Mouse (Mus musculus) CH12.LX (cell line): ENCODE measurements at regions not wholly inside any gene's neighbourhood (a gene's known extent, or its start where the extent isn't known, plus 50 kb on each side); places are given as distances from the start of the nearest gene placed in this dataset.

Experiments
- DNase-seq: peaks from one replicate; pipeline ENCODE4 v3.0.0-alpha.2; 2013; ENCODE audit errors: extremely low read depth
- H3K27ac ChIP-seq: 2 replicates; pipeline ENCODE4 v1.5.1; 2012; ENCODE audit warnings: low read depth, mild to moderate bottlenecking, control low read depth, moderate library complexity; ENCODE audit not compliant: insufficient read depth
- H3K27me3 ChIP-seq: replicated peaks from 2 replicates; pipeline ENCODE3; 2012; ENCODE audit warnings: inconsistent platforms
- H3K36me3 ChIP-seq, 2 experiments: replicated peaks in 1 of 2; 2 replicates each; pipeline versions ENCODE3 to v1.6.1; 2012; ENCODE audit warnings: inconsistent platforms in 1 of 2, low read length in 1 of 2, mild to moderate bottlenecking in 1 of 2, mixed read lengths in 1 of 2, moderate library complexity in 1 of 2; ENCODE audit not compliant: control insufficient read depth in 1 of 2, insufficient read depth in 1 of 2
- H3K4me1 ChIP-seq, 2 experiments: 2 replicates each; pipeline ENCODE4 v1.6.1; 2012; ENCODE audit warnings: inconsistent platforms in 1 of 2, moderate library complexity in 1 of 2; ENCODE audit not compliant: insufficient read depth in 2 of 2, control insufficient read depth in 1 of 2
- H3K4me2 ChIP-seq: 2 replicates; pipeline ENCODE4 v1.6.1; 2012; ENCODE audit warnings: low read depth, mild to moderate bottlenecking, control low read depth; ENCODE audit not compliant: poor library complexity, insufficient read depth, severe bottlenecking
- H3K4me3 ChIP-seq, 3 experiments: fragments of 150-350 bp in 1 of 3; sonication (generic) in 1 of 3; replicated peaks in 1 of 3; 2 replicates each; pipeline versions ENCODE3 to v1.5.1; 2011 to 2012; ENCODE audit warnings: low read depth in 2 of 3, low read length in 2 of 3, mild to moderate bottlenecking in 2 of 3, moderate library complexity in 2 of 3, control low read depth in 1 of 3, improper control_type of control experiment in 1 of 3, inconsistent platforms in 1 of 3, mixed read lengths in 1 of 3; ENCODE audit not compliant: poor library complexity in 1 of 3
- H3K79me2 ChIP-seq: replicated peaks from 2 replicates; pipeline ENCODE4 v1.6.1; 2012; ENCODE audit warnings: mild to moderate bottlenecking, moderate library complexity; ENCODE audit not compliant: control insufficient read depth, poor library complexity, insufficient read depth, severe bottlenecking; ENCODE audit errors: extremely low read depth
- H3K9ac ChIP-seq: 2 replicates; pipeline ENCODE4 v1.6.1; 2012; ENCODE audit warnings: low read depth, mild to moderate bottlenecking, control low read depth, moderate library complexity; ENCODE audit not compliant: insufficient read depth
- H3K9me3 ChIP-seq: replicated peaks from 2 replicates; pipeline ENCODE3; 2012; ENCODE audit warnings: low read length, inconsistent platforms, mixed read lengths
- CHD1 ChIP-seq: IDR thresholded peaks from 2 replicates; pipeline ENCODE4 v1.6.1; 2012; ENCODE audit warnings: low read depth, low read length, improper control_type of control experiment, inconsistent platforms
- EP300 ChIP-seq: IDR thresholded peaks from 2 replicates; pipeline ENCODE4 v1.6.1; 2011; ENCODE audit warnings: low read length, improper control_type of control experiment
- IRF4 ChIP-seq: IDR thresholded peaks from 2 replicates; pipeline ENCODE4 v1.6.1; 2014; ENCODE audit warnings: low read depth, mild to moderate bottlenecking, inconsistent platforms, low read length, improper control_type of control experiment
- JUND ChIP-seq: conservative IDR thresholded peaks from 2 replicates; pipeline ENCODE4 v1.6.1; 2011; ENCODE audit warnings: low read depth, low read length, improper control_type of control experiment
- MAZ ChIP-seq: IDR thresholded peaks from 2 replicates; pipeline ENCODE4 v1.6.1; 2012; ENCODE audit warnings: low read depth, mild to moderate bottlenecking, inconsistent platforms, low read length, improper control_type of control experiment, moderate library complexity
- NRF1 ChIP-seq: IDR thresholded peaks from 2 replicates; pipeline ENCODE4 v1.6.1; 2014; ENCODE audit warnings: low read depth, mild to moderate bottlenecking, inconsistent platforms, low read length, improper control_type of control experiment, moderate library complexity
- SIN3A ChIP-seq: IDR thresholded peaks from 2 replicates; pipeline ENCODE4 v1.6.1; 2012; ENCODE audit warnings: low read length, improper control_type of control experiment, inconsistent platforms
- ZKSCAN1 ChIP-seq: IDR thresholded peaks from 2 replicates; pipeline ENCODE4 v1.6.1; 2012; ENCODE audit warnings: low read depth, inconsistent platforms, low read length, improper control_type of control experiment, borderline replicate concordance
- dilution Hi-C: fragments of 300-500 bp; cut with MboI; formaldehyde crosslinking; loops from 2 replicates; pipeline ENCODE4 v1.14.3; 2020; ENCODE audit warnings: low sequenced_read_pairs; ENCODE audit not compliant: extremely low pct_unique_long_range_greater_than_20kb, extremely low pct_ligation_motif_present
- in situ Hi-C: fragments of 300-500 bp; cut with MboI; formaldehyde crosslinking; loops from 3 replicates; pipeline ENCODE4 v1.14.3; 2019; ENCODE audit warnings: low sequenced_read_pairs, low pct_ligation_motif_present, low pct_unique_long_range_greater_than_20kb, mixed read lengths

DNA sequence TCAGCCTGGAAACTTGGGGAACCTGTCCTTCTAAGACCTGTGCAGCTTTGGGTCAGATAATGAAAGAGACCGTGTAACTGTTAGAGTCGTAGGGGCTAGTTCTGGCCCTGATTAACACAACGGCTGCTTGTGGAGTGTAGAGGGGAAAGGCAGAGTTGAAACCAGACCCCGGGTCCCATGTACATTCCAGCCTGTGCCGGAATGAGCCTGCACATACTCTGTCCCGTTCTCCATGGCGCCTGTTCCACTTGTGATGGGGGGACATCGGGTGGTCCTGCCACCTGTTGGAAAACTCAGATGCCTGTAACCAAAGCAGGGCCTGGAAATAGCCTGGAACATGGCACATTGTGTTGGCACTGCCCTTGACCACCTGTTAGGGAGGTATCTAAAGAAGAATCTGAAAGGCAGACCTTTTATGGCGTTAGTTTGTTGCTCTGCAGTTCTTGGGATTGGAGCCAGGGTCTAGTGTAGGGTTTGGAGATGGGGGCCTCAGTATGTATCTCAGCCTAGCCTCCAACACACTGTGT, 61.7 kb downstream of the Dlk1 start:
- H3K27ac ChIP-seq = no peak overlapping the region
- no peak for DNase-seq
- H3K27me3 ChIP-seq = no peaks in the 10 kb centered on the region
- no peaks in the 10 kb centered on the region for H3K79me2 ChIP-seq
- TF ChIP-seq MAZ (no peak), SIN3A (no peak), CHD1 (no peak), EP300 (no peak), NRF1 (no peak), ZKSCAN1 (no peak), IRF4 (no peak), JUND (no peak)
- no peaks in the 10 kb centered on the region for H3K36me3 ChIP-seq
- H3K4me1 ChIP-seq = no peaks in the 10 kb centered on the region
- in situ Hi-C loops = no loop called here
- H3K4me2 ChIP-seq = no peak overlapping the region
- H3K9ac ChIP-seq = no peak overlapping the region
- H3K4me3 ChIP-seq = no peak overlapping the region
- dilution Hi-C loops = no loop called here
- peaks cover 94% of the 10 kb centered on the region for H3K9me3 ChIP-seq
